Mouse (Mus musculus): ENCODE data around the gene Eef1b2.

GRCm38 (mm10) chr1:63182636-63183270 is 6.1 kb downstream of the Eef1b2 start:
- TF ChIP-seq CTCF (conservative IDR thresholded peaks at IDR 0.05; ENCODE audit: insufficient read depth, insufficient read length, low read depth, low read length): no peak
- TF ChIP-seq POLR2A (IDR thresholded peaks at IDR 0.05; ENCODE audit: low read depth, low read length): no peak

Measured in kidney, adult 2 months (tissue).